Mouse (Mus musculus): Measurements from ENCODE around the gene Rtn3. TPM values are rescaled to one million over a fixed set of nuclear protein-coding genes. Genes with fewer than 3 reads are reported as not detected.
A peak's percentile ranks its signal among the peaks of the same experiment; 100 is the strongest.

Gene Rtn3
- polyA plus RNA-seq, 1 experiment, result 345 TPM

DNA sequence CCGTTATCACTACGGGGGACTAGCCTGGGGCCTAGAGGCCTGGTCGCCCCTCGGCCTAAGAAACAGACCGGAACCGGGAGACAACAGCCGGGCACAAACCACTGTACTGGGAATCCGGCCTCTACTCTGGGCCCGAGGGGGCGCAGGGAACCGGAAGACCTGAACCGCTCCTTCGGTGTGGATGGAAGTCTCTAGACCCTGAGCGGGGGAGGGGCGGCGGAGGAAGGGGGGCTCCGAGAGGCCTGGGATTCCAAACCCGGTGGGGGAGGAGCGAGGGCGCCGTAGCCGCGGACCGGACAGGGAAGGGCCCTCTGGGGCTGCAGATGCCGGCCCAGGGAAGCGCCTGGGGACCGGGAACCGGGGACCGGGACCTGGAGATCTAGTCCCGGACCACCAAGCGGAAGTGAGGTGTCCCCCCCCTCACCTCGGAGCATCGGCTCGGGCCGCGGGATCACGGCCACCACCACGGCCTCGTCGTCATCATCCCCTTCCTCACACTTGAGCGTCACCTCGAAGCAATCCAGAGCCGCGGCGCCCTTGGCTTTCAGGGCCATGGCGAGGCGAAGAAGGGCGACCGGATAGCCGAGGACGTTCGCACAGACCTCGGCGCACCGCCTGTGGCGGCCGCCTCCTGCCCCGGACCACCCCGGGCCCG, 100.7 kb downstream of the Rtn3 start:
- peak overlapping the region; percentile 79 for H3K4me3 ChIP-seq (ENCODE audit: insufficient read depth, low read depth, low read length)
- whole genome bisulfite sequencing, result under 1% methylated on average over 60 of the region's 60 CpGs
- TF ChIP-seq CTCF (IDR thresholded peaks at IDR 0.05; ENCODE audit: insufficient read depth, low read depth, low read length) (no peak), POLR2A (IDR thresholded peaks at IDR 0.05; ENCODE audit: insufficient read depth, low read depth, low read length) (no peak)

DNA sequence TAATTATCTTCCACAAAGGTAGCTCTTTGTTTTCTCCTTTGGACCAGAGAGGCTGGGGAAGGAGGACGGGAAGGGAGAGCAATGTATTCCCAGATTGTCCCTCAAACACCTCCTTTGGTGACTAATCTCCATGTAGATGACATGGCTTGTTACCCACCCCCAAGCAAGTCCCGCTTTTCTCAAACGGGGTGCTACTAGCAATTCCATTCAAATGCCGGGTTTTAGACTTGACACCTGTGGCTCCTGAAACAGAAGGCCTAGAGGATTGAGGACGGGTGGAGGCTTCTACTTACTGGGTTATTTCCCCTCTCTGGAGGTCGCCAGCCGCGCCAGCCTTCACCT, 101.2 kb downstream of the Rtn3 start:
- TF ChIP-seq CTCF (IDR thresholded peaks at IDR 0.05; ENCODE audit: insufficient read depth, low read depth, low read length) (no peak), POLR2A (IDR thresholded peaks at IDR 0.05; ENCODE audit: insufficient read depth, low read depth, low read length) (no peak)
- 1% methylated on average over 8 of the region's 8 CpGs for WGBS
- H3K4me1 ChIP-seq (ENCODE audit: control insufficient read depth, insufficient read depth, low read length), result peaks cover 5% of the 10 kb centered on the region; the same call in 1 of the 2 replicates
- no peak overlapping the region for H3K27ac ChIP-seq (ENCODE audit: insufficient read depth, low read depth, low read length)
- peak overlapping the region; percentile 79 for H3K4me3 ChIP-seq (ENCODE audit: insufficient read depth, low read depth, low read length)

More for the DNA sequence above, 100.7 kb downstream of the Rtn3 start:
- H3K4me1 ChIP-seq (ENCODE audit: control insufficient read depth, insufficient read depth, low read length), result peaks cover 5% of the 10 kb centered on the region; the same call in 1 of the 2 replicates
- H3K27ac ChIP-seq (ENCODE audit: insufficient read depth, low read depth, low read length), result peak overlapping the region; percentile 55

DNA sequence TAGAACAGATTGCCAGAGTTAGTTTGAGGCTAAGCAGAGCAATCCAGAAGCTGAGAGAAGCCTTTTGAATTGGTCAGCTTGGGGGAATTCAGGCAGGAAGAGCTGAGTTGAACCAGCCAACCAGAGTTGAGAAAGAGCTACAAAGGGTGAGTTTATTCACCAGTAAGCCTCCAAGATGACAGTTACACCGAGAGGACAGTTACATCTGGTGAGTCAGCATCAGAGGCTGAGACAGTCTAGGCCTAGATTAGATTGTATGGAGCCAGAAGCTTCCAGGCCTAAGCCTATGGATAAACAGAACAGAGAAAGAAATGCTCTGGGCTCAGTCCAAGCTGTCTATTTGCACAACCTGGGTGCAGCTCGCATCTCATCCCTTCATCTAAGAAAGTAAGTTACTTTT, 105.4 kb downstream of the Rtn3 start:
- WGBS, result 69% methylated on average over 2 of the region's 2 CpGs
- Histone ChIP-seq H3K4me3 (ENCODE audit: insufficient read depth, low read depth, low read length) (no peak overlapping the region), H3K4me1 (ENCODE audit: control insufficient read depth, insufficient read depth, low read length) (0 out of 2 replicates have a peak, but pooled peaks cover 5% of the 10 kb centered on the region)

More for the DNA sequence above, 105.4 kb downstream of the Rtn3 start:
- no peak overlapping the region for H3K27ac ChIP-seq (ENCODE audit: insufficient read depth, low read depth, low read length)
- TF ChIP-seq CTCF (IDR thresholded peaks at IDR 0.05; ENCODE audit: insufficient read depth, low read depth, low read length) (no peak), POLR2A (IDR thresholded peaks at IDR 0.05; ENCODE audit: insufficient read depth, low read depth, low read length) (no peak)

Other genes starting within 250 kb of the Rtn3 start
- not detected in 2 replicates for gene Naa40, start 242.1 kb downstream of the Rtn3 start, polyA plus RNA-seq (2012; ENCODE audit: insufficient read depth, insufficient read length, low replicate concordance, missing spikeins)
- gene Rcor2, start 216.0 kb downstream of the Rtn3 start, polyA plus RNA-seq (2012; ENCODE audit: insufficient read depth, insufficient read length, low replicate concordance, missing spikeins), result not detected in 2 replicates
- not detected in 2 replicates for gene Mark2, start 141.4 kb downstream of the Rtn3 start, polyA plus RNA-seq (2012; ENCODE audit: insufficient read depth, insufficient read length, low replicate concordance, missing spikeins)
- gene Spindoc, start 100.3 kb downstream of the Rtn3 start, polyA plus RNA-seq (2012; ENCODE audit: insufficient read depth, insufficient read length, low replicate concordance, missing spikeins), result not detected in 2 replicates
- gene 2700081O15Rik, start 65.7 kb downstream of the Rtn3 start, polyA plus RNA-seq (2012; ENCODE audit: insufficient read depth, insufficient read length, low replicate concordance, missing spikeins), result 113 TPM in 1 of 2 replicates, not detected in the other
- not detected in 2 replicates for gene Atl3, start 10.8 kb upstream of the Rtn3 start, polyA plus RNA-seq (2012; ENCODE audit: insufficient read depth, insufficient read length, low replicate concordance, missing spikeins)
- not detected in 2 replicates for gene Pla2g16, start 74.2 kb upstream of the Rtn3 start, polyA plus RNA-seq (2012; ENCODE audit: insufficient read depth, insufficient read length, low replicate concordance, missing spikeins)
- gene Lgals12, start 123.9 kb upstream of the Rtn3 start, polyA plus RNA-seq (2012; ENCODE audit: insufficient read depth, insufficient read length, low replicate concordance, missing spikeins), result not detected in 2 replicates
- gene Hrasls5, start 129.3 kb upstream of the Rtn3 start, polyA plus RNA-seq (2012; ENCODE audit: insufficient read depth, insufficient read length, low replicate concordance, missing spikeins), result not detected in 2 replicates
- not detected in 2 replicates for gene Slc22a19, start 228.0 kb upstream of the Rtn3 start, polyA plus RNA-seq (2012; ENCODE audit: insufficient read depth, insufficient read length, low replicate concordance, missing spikeins)

All from olfactory bulb, adult 2 months (tissue).